Mouse (Mus musculus) neural tube, embryonic 14.5 days (tissue): ENCODE data around the gene Dhx37. TPM values are rescaled to one million over a fixed set of nuclear protein-coding genes. Genes with fewer than 3 reads are reported as not detected.

Source experiments
- ATAC-seq: fragments of 200-750 bp; cut with Nextera tagmentation; 2 replicates; pipeline ENCODE4 v1.8.0; 2017; ENCODE audit warnings: low read depth, mild to moderate bottlenecking, moderate TSS enrichment, moderate library complexity
- H3K27ac ChIP-seq: fragments of 300-500 bp; sonication (generic); 2 replicates; pipeline ENCODE4 v1.5.1; 2014; ENCODE audit warnings: low read depth, mild to moderate bottlenecking, control low read depth, low read length, moderate library complexity, mixed read lengths
- H3K27me3 ChIP-seq: fragments of 300-500 bp; sonication (generic); 2 replicates; pipeline ENCODE4 v1.6.1; 2014; ENCODE audit warnings: low read length; ENCODE audit not compliant: control insufficient read depth, insufficient read depth
- H3K36me3 ChIP-seq: fragments of 300-500 bp; sonication (generic); 2 replicates; pipeline ENCODE4 v1.6.1; 2014; ENCODE audit warnings: low read length, mixed read lengths; ENCODE audit not compliant: control insufficient read depth, insufficient read depth
- H3K4me1 ChIP-seq: fragments of 300-500 bp; sonication (generic); 2 replicates; pipeline ENCODE4 v1.6.1; 2014; ENCODE audit warnings: low read length; ENCODE audit not compliant: control insufficient read depth, insufficient read depth
- H3K4me2 ChIP-seq: fragments of 300-500 bp; sonication (generic); 2 replicates; pipeline ENCODE4 v1.6.1; 2014; ENCODE audit warnings: mild to moderate bottlenecking, low read depth, low read length, control low read depth
- H3K4me3 ChIP-seq: fragments of 300-500 bp; sonication (generic); 2 replicates; pipeline ENCODE4 v1.5.1; 2014; ENCODE audit warnings: low read depth, low read length, control low read depth, mixed read lengths
- H3K9ac ChIP-seq: fragments of 300-500 bp; sonication (generic); replicated peaks from 2 replicates; pipeline ENCODE4 v1.6.1; 2014; ENCODE audit warnings: low read depth, mild to moderate bottlenecking, control low read depth, low read length, mixed read lengths
- H3K9me3 ChIP-seq: fragments of 300-500 bp; sonication (generic); 2 replicates; pipeline ENCODE4 v1.6.1; 2016; ENCODE audit warnings: low read length; ENCODE audit not compliant: control insufficient read depth
- WGBS: fragments of 180-500 bp; shearing (Covaris S2); extraction: QIAGEN DNeasy Blood & Tissue Kit; methylation state at CpG from one replicate; pipeline ENCODE4 v1.1.7; 2014; 5-methylcytosine and 5-hydroxymethylcytosine counted together
- polyA plus RNA-seq: library from polyadenylated mRNA; unstranded; fragments of >200 nt; fragmentation: Nextera tagmentation; extraction: Ambion mirVana; gene quantifications from 2 replicates; pipeline ENCODE4 v1.2.1, GENCODE M21; 2014

Gene Dhx37
- polyA plus RNA-seq, 1 experiment from 2014 or later, result 8.5 TPM

GRCm38 (mm10) chr5:125475601-125476285 is 41.8 kb upstream of the Dhx37 start, which contains the start of gene Aacs:
TSS of gene Aacs (plus strand) at chr5:125475814.
- H3K36me3 ChIP-seq, result no peaks in the 10 kb centered on the region
- H3K9me3 ChIP-seq, result no peaks in the 10 kb centered on the region
- peak; percentile 94 for ATAC-seq
- peak within 1 kb of the TSS; percentile 62 for H3K27ac ChIP-seq
- peaks cover 18% of the 10 kb centered on the region for H3K4me1 ChIP-seq
- H3K4me2 ChIP-seq, result peak within 1 kb of the TSS; percentile 92
- H3K4me3 ChIP-seq, result peak within 1 kb of the TSS; percentile 64
- H3K27me3 ChIP-seq, result no peaks in the 10 kb centered on the region
- under 1% methylated on average over 53 of the region's 60 CpGs for WGBS
- peak within 1 kb of the TSS; percentile 75 for H3K9ac ChIP-seq

- ATAC-seq, result no peak
- no peak overlapping the region; the same call in 1 of the 2 replicates for H3K9ac ChIP-seq
- no peaks in the 10 kb centered on the region for H3K36me3 ChIP-seq
- no peaks in the 10 kb centered on the region for H3K27me3 ChIP-seq
- WGBS, result 59% methylated on average over 12 of the region's 12 CpGs
- no peak overlapping the region for H3K27ac ChIP-seq
- H3K4me1 ChIP-seq, result peaks cover 14% of the 10 kb centered on the region
- H3K9me3 ChIP-seq, result no peaks in the 10 kb centered on the region
- H3K4me3 ChIP-seq, result peak overlapping the region; percentile 64
- H3K4me2 ChIP-seq, result peak overlapping the region; percentile 92
These were observed 41.1 kb upstream of the Dhx37 start for GRCm38 (mm10) chr5:125475030-125475429.

DNA sequence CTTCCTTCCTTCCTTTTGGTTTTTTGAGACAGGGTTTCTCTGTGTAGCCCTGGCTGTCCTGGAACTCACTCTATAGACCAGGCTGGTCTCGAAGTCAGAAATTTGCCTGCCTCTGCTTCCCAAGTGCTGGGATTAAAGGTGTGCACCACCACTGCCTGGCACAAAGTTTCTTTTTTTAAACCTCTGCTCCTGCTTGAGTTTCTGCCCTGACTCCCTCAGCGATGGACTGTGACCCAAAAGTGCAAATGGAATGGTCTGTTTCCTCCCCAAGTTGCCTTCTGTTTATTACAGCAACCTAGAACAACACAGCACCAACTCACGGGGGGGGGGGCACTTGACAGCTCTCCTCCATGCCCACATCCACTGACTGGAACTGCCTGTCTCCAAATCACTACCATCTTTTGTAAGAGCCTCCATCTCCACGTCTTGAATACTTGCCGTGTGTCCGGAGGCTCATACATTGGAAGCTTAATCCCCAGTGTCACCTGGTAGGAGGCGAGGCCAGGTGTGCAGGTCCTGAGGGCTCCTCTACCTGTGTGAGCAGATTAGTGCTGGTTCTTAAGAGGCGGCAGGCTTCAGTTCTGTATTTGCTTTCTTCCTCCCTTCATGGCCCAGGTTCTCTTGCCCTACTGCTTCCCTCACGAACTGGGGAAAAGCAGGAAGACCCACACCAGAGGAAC is 39.0 kb upstream of the Dhx37 start:
- no peak overlapping the region for H3K4me3 ChIP-seq
- H3K27ac ChIP-seq, result no peak overlapping the region
- 81% methylated on average over 9 of the region's 9 CpGs for WGBS
- peaks cover 14% of the 10 kb centered on the region for H3K4me1 ChIP-seq
- no peaks in the 10 kb centered on the region for H3K9me3 ChIP-seq
- no peak overlapping the region for H3K9ac ChIP-seq
- no peaks in the 10 kb centered on the region for H3K36me3 ChIP-seq
- no peak overlapping the region for H3K4me2 ChIP-seq
- ATAC-seq, result no peak
- H3K27me3 ChIP-seq, result no peaks in the 10 kb centered on the region

- H3K9ac ChIP-seq, result no peak overlapping the region
- no peak overlapping the region for H3K4me3 ChIP-seq
- WGBS, result 88% methylated on average over 4 of the region's 4 CpGs
- no peak overlapping the region for H3K27ac ChIP-seq
- H3K4me1 ChIP-seq, result no peaks in the 10 kb centered on the region; the same call in 1 of the 2 replicates
- no peak overlapping the region for H3K4me2 ChIP-seq
- no peaks in the 10 kb centered on the region for H3K36me3 ChIP-seq
- no peak for ATAC-seq
- no peaks in the 10 kb centered on the region for H3K27me3 ChIP-seq
- no peaks in the 10 kb centered on the region for H3K9me3 ChIP-seq
These were observed 36.8 kb upstream of the Dhx37 start for GRCm38 (mm10) chr5:125470713-125471112.

DNA sequence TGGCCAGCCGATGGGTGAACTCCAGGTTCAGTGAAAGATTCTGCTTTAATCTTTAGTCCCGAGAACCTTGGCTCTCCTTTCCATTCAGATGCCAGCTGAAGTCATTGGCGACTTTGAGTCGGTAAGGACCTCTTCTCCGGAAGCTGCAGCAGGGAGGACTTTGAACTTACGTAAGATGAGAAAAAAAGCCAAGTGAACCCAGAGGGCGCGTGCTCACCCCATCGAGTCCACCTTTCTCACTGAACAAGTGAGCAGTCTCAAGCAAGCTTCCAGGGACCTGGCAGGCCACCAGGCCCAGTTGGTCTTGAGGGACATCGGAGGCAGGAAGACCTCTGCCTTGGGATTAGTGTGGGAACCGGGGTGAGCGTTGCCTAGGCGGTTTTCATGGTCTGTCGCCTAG is 33.3 kb upstream of the Dhx37 start:
- no peak overlapping the region for H3K4me2 ChIP-seq
- H3K4me1 ChIP-seq, result no peaks in the 10 kb centered on the region
- H3K4me3 ChIP-seq, result no peak overlapping the region
- H3K9me3 ChIP-seq, result no peaks in the 10 kb centered on the region
- no peaks in the 10 kb centered on the region for H3K36me3 ChIP-seq
- no peak overlapping the region for H3K27ac ChIP-seq
- no peak overlapping the region for H3K9ac ChIP-seq
- 89% methylated on average over 14 of the region's 14 CpGs for WGBS
- H3K27me3 ChIP-seq, result no peaks in the 10 kb centered on the region
- ATAC-seq, result no peak

- ATAC-seq, result no peak
- no peaks in the 10 kb centered on the region for H3K4me1 ChIP-seq
- H3K9me3 ChIP-seq, result no peaks in the 10 kb centered on the region
- 87% methylated on average over 5 of the region's 5 CpGs for WGBS
- no peaks in the 10 kb centered on the region for H3K27me3 ChIP-seq
- H3K9ac ChIP-seq, result no peak overlapping the region
- H3K27ac ChIP-seq, result no peak overlapping the region
- H3K36me3 ChIP-seq, result no peaks in the 10 kb centered on the region
- H3K4me2 ChIP-seq, result no peak overlapping the region; the same call in 1 of the 2 replicates
- H3K4me3 ChIP-seq, result no peak overlapping the region
These were observed 32.6 kb upstream of the Dhx37 start for GRCm38 (mm10) chr5:125466483-125466882.

DNA sequence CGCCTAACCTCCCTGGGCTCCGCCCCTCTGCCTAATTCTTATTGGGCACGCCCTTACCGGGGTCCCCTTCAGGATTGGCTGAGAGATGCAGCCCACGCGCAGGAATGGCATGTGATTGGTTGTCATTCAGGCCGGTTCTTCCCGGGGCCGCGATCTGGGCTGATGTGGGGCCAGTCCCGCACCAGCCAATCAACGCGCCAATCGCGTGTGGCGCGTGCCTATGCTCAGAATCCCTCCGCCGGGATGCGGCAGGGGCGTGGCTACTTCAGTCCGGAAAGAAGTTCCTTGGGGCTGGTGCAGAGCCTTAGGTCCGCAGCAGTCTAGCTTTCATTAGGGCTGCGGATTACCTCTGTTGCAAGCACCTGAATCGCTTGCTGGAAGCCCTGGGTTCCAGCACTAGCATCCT is 31.8 kb upstream of the Dhx37 start:
- H3K9ac ChIP-seq, result 0 out of 2 replicates have a peak overlapping the region, but pooled peaks have one; percentile 35

DNA sequence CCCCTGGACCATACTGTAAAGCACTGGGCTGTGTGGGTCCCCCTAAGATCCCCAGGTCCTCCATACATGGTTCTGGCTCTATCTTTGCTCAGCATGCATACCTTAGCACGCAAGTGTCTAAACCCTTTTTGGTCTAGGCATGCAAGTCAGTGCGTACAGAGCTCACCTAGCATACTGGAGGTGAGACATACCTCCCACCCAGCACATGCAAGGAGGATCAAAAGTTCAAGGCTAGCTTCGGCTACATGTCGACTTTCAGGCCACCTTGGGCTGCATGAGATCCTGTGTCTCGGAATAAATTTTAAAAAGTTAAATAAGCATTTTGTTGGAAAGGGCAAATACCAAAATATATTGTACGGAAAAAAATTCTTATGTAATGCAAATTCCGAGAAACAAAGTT is 31.3 kb upstream of the Dhx37 start:
- WGBS, result 46% methylated on average over 7 of the region's 7 CpGs
- H3K4me3 ChIP-seq, result no peak overlapping the region
- no peak overlapping the region for H3K9ac ChIP-seq
- H3K4me1 ChIP-seq, result no peaks in the 10 kb centered on the region
- H3K27ac ChIP-seq, result no peak overlapping the region
- no peaks in the 10 kb centered on the region for H3K9me3 ChIP-seq
- no peaks in the 10 kb centered on the region for H3K27me3 ChIP-seq
- no peak for ATAC-seq
- H3K4me2 ChIP-seq, result peak overlapping the region; percentile 35
- no peaks in the 10 kb centered on the region for H3K36me3 ChIP-seq

More for the DNA sequence above, 31.8 kb upstream of the Dhx37 start:
- Histone ChIP-seq H3K9me3 (no peaks in the 10 kb centered on the region), H3K36me3 (no peaks in the 10 kb centered on the region), H3K4me1 (no peaks in the 10 kb centered on the region), H3K4me2 (peak overlapping the region; percentile 49), H3K27ac (no peak overlapping the region; the same call in 1 of the 2 replicates), H3K27me3 (no peaks in the 10 kb centered on the region), H3K4me3 (peak overlapping the region; percentile 25)
- peak; percentile 100 for ATAC-seq
- under 1% methylated on average over 24 of the region's 25 CpGs for WGBS

- Histone ChIP-seq H3K4me1 (no peaks in the 10 kb centered on the region), H3K4me2 (no peak overlapping the region), H3K36me3 (no peaks in the 10 kb centered on the region), H3K27me3 (no peaks in the 10 kb centered on the region), H3K4me3 (no peak overlapping the region), H3K9ac (no peak overlapping the region), H3K9me3 (no peaks in the 10 kb centered on the region), H3K27ac (no peak overlapping the region)
- WGBS, result 58% methylated on average over 10 of the region's 10 CpGs
- ATAC-seq, result no peak
These were observed 28.0 kb upstream of the Dhx37 start for GRCm38 (mm10) chr5:125461868-125462445.
